Mouse (Mus musculus) midbrain, embryonic 11.5 days (tissue): ENCODE measurements around the gene Smarcd2. TPM values are rescaled to one million over a fixed set of nuclear protein-coding genes. Genes with fewer than 3 reads are reported as not detected.
A peak's percentile ranks its signal among the peaks of the same experiment; 100 is the strongest.

Experiments used
- ATAC-seq: fragments of 200-750 bp; cut with Nextera tagmentation; 2 replicates; pipeline ENCODE4 v1.8.0; 2017; ENCODE audit warnings: moderate TSS enrichment, moderate library complexity; ENCODE audit not compliant: low FRiP score
- DNase-seq: peaks from one replicate; pipeline ENCODE4 v3.0.0; 2015; ENCODE audit warnings: low spot score; ENCODE audit errors: missing footprints
- H3K27ac ChIP-seq: fragments of 300-500 bp; sonication (generic); 2 replicates; pipeline ENCODE4 v1.5.1; 2014; ENCODE audit warnings: low read depth, low read length
- H3K27me3 ChIP-seq: fragments of 300-500 bp; sonication (generic); 2 replicates; pipeline ENCODE4 v1.6.1; 2014; ENCODE audit warnings: mild to moderate bottlenecking, low read length, moderate library complexity, mixed read lengths; ENCODE audit not compliant: control insufficient read depth, insufficient read depth
- H3K36me3 ChIP-seq: fragments of 300-500 bp; sonication (generic); 2 replicates; pipeline ENCODE4 v1.6.1; 2014; ENCODE audit warnings: mild to moderate bottlenecking, low read length, moderate library complexity, mixed read lengths; ENCODE audit not compliant: control insufficient read depth, insufficient read depth
- H3K4me1 ChIP-seq: fragments of 300-500 bp; sonication (generic); 2 replicates; pipeline ENCODE4 v1.6.1; 2014; ENCODE audit warnings: low read length; ENCODE audit not compliant: control insufficient read depth, insufficient read depth
- H3K4me2 ChIP-seq: fragments of 300-500 bp; sonication (generic); 2 replicates; pipeline ENCODE4 v1.6.1; 2014; ENCODE audit warnings: mild to moderate bottlenecking, moderate library complexity
- H3K4me3 ChIP-seq: fragments of 300-500 bp; sonication (generic); 2 replicates; pipeline ENCODE4 v1.5.1; 2014; ENCODE audit warnings: low read depth, low read length
- H3K9ac ChIP-seq: fragments of 300-500 bp; sonication (generic); 2 replicates; pipeline ENCODE4 v1.6.1; 2014; ENCODE audit warnings: low read length
- H3K9me3 ChIP-seq: fragments of 300-500 bp; sonication (generic); 2 replicates; pipeline ENCODE4 v1.6.1; 2016; ENCODE audit warnings: low read length; ENCODE audit not compliant: control insufficient read depth
- WGBS: fragments of 180-500 bp; shearing (Covaris S2); extraction: QIAGEN DNeasy Blood & Tissue Kit; methylation state at CpG from one replicate; pipeline ENCODE4 v1.1.7; 2014; 5-methylcytosine and 5-hydroxymethylcytosine counted together
- polyA plus RNA-seq: library from polyadenylated mRNA; unstranded; fragments of >200 nt; fragmentation: Nextera tagmentation; extraction: Ambion mirVana; gene quantifications from 2 replicates; pipeline ENCODE4 v1.2.1, GENCODE M21; 2014

Gene Smarcd2
- polyA plus RNA-seq, 1 experiment from 2014 or later = 26.5 TPM

- DNase-seq (no peak), ATAC-seq (peak; percentile 20; the same call in 1 of the 2 replicates)
- 21% methylated on average over 16 of the region's 16 CpGs for WGBS
- peak overlapping the region; percentile 57; the same call in 1 of the 2 replicates for H3K27ac ChIP-seq
- no peaks in the 10 kb centered on the region for H3K27me3 ChIP-seq
- H3K9ac ChIP-seq = peak overlapping the region; percentile 97
- H3K4me3 ChIP-seq = peak overlapping the region; percentile 96
- no peaks in the 10 kb centered on the region for H3K36me3 ChIP-seq
- no peaks in the 10 kb centered on the region for H3K9me3 ChIP-seq
- peak overlapping the region; percentile 85 for H3K4me2 ChIP-seq
- H3K4me1 ChIP-seq = peaks cover 11% of the 10 kb centered on the region
Observed at GRCm38 (mm10) chr11:106273311-106273684, 526 bp upstream of the Smarcd2 start.

GRCm38 (mm10) chr11:106271794-106272643 lies 753 bp downstream of the Smarcd2 start:
- Histone ChIP-seq H3K4me3 (peak overlapping the region; percentile 96), H3K27me3 (no peaks in the 10 kb centered on the region), H3K9ac (peak overlapping the region; percentile 97), H3K27ac (peak overlapping the region; percentile 80), H3K9me3 (no peaks in the 10 kb centered on the region), H3K36me3 (0 out of 2 replicates have a peak, but pooled peaks cover 2% of the 10 kb centered on the region), H3K4me2 (peak overlapping the region; percentile 85), H3K4me1 (peaks cover 15% of the 10 kb centered on the region)
- no peak; the same call in 1 of the 2 replicates for ATAC-seq
- WGBS = 2% methylated on average over 41 of the region's 41 CpGs
- DNase-seq = peak; percentile 96

- Histone ChIP-seq H3K4me3 (peak overlapping the region; percentile 96), H3K27ac (no peak overlapping the region), H3K4me2 (peak overlapping the region; percentile 85), H3K4me1 (peaks cover 15% of the 10 kb centered on the region), H3K9me3 (no peaks in the 10 kb centered on the region), H3K27me3 (no peaks in the 10 kb centered on the region), H3K36me3 (peaks cover 6% of the 10 kb centered on the region), H3K9ac (peak overlapping the region; percentile 97)
- no peak for DNase-seq
- no peak for ATAC-seq
- WGBS = 51% methylated on average over 5 of the region's 5 CpGs
Observed at GRCm38 (mm10) chr11:106271131-106271793, 1.5 kb downstream of the Smarcd2 start.

GRCm38 (mm10) chr11:106269060-106269431 lies 3.7 kb downstream of the Smarcd2 start:
- Histone ChIP-seq H3K27me3 (no peaks in the 10 kb centered on the region), H3K4me3 (no peak overlapping the region), H3K27ac (peak overlapping the region; percentile 59), H3K9me3 (no peaks in the 10 kb centered on the region), H3K4me2 (no peak overlapping the region), H3K36me3 (peaks cover 24% of the 10 kb centered on the region), H3K4me1 (peaks cover 15% of the 10 kb centered on the region), H3K9ac (no peak overlapping the region)
- 82% methylated on average over 3 of the region's 3 CpGs for WGBS
- DNase-seq = no peak
- no peak for ATAC-seq

GRCm38 (mm10) chr11:106268326-106269059 lies 4.3 kb downstream of the Smarcd2 start:
- no peak overlapping the region for H3K4me3 ChIP-seq
- H3K9ac ChIP-seq = 0 out of 2 replicates have a peak overlapping the region, but pooled peaks have one; percentile 10
- 81% methylated on average over 8 of the region's 8 CpGs for WGBS
- no peaks in the 10 kb centered on the region for H3K9me3 ChIP-seq
- peak overlapping the region; percentile 59 for H3K27ac ChIP-seq
- peaks cover 15% of the 10 kb centered on the region for H3K4me1 ChIP-seq
- ATAC-seq = no peak
- no peak for DNase-seq
- H3K27me3 ChIP-seq = no peaks in the 10 kb centered on the region
- H3K4me2 ChIP-seq = no peak overlapping the region
- peaks cover 29% of the 10 kb centered on the region for H3K36me3 ChIP-seq

GRCm38 (mm10) chr11:106267871-106268270 lies 4.9 kb downstream of the Smarcd2 start:
- Histone ChIP-seq H3K4me3 (no peak overlapping the region), H3K4me2 (no peak overlapping the region), H3K4me1 (peaks cover 12% of the 10 kb centered on the region), H3K27me3 (no peaks in the 10 kb centered on the region), H3K36me3 (peaks cover 35% of the 10 kb centered on the region), H3K9ac (no peak overlapping the region), H3K27ac (0 out of 2 replicates have a peak overlapping the region, but pooled peaks have one; percentile 59), H3K9me3 (no peaks in the 10 kb centered on the region)
- DNase-seq (no peak), ATAC-seq (no peak)
- 87% methylated on average over 5 of the region's 5 CpGs for WGBS

- H3K36me3 ChIP-seq = peaks cover 39% of the 10 kb centered on the region
- 81% methylated on average over 15 of the region's 15 CpGs for WGBS
- ATAC-seq (no peak), DNase-seq (no peak)
- H3K9ac ChIP-seq = no peak overlapping the region
- no peak overlapping the region for H3K4me2 ChIP-seq
- no peaks in the 10 kb centered on the region for H3K9me3 ChIP-seq
- H3K27ac ChIP-seq = 0 out of 2 replicates have a peak overlapping the region, but pooled peaks have one; percentile 11
- no peak overlapping the region for H3K4me3 ChIP-seq
- no peaks in the 10 kb centered on the region for H3K27me3 ChIP-seq
- peaks cover 12% of the 10 kb centered on the region for H3K4me1 ChIP-seq
Observed at GRCm38 (mm10) chr11:106267311-106267852, 5.4 kb downstream of the Smarcd2 start.

- H3K27me3 ChIP-seq = no peaks in the 10 kb centered on the region
- no peak overlapping the region for H3K27ac ChIP-seq
- peaks cover 8% of the 10 kb centered on the region for H3K4me1 ChIP-seq
- H3K9ac ChIP-seq = no peak overlapping the region
- no peaks in the 10 kb centered on the region for H3K9me3 ChIP-seq
- WGBS = 95% methylated on average over 10 of the region's 10 CpGs
- DNase-seq (no peak), ATAC-seq (no peak)
- H3K36me3 ChIP-seq = peaks cover 46% of the 10 kb centered on the region
- no peak overlapping the region for H3K4me2 ChIP-seq
- no peak overlapping the region for H3K4me3 ChIP-seq
Observed at GRCm38 (mm10) chr11:106266431-106266830, 6.3 kb downstream of the Smarcd2 start.
